Mouse (Mus musculus): Measurements from ENCODE around the gene Acvr1b. TPM values are rescaled to one million over a fixed set of nuclear protein-coding genes. Genes with fewer than 3 reads are reported as not detected.
A peak's percentile ranks its signal among the peaks of the same experiment; 100 is the strongest.

Acvr1b gene
- total RNA-seq, 2 experiments from 2014 or later: 110 to 118 TPM

DNA sequence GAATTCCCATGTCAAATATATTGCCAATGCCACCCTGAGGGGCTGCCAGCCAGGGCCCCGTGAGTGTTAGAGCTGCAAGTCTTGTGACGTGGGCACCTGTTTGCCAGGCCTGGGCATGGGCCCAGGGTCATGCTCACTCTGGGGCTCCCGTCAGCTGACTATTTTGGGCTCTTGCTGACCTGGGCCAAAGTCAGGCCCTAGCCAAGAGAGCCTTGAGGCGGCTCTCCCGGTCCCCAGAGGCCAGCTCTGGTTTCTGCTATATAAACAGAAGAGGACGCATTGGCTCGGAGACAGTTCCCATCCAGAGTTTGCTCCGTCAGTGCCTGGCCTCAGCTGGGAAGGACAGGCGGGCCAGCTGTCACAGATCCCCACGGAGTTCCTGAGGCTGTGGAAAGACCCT is 86.5 kb downstream of the Acvr1b start:
- no peak for DNase-seq (ENCODE audit: low spot score in 2 of 2)
- intact Hi-C loops (cut with DNase I): no loop called here

DNA sequence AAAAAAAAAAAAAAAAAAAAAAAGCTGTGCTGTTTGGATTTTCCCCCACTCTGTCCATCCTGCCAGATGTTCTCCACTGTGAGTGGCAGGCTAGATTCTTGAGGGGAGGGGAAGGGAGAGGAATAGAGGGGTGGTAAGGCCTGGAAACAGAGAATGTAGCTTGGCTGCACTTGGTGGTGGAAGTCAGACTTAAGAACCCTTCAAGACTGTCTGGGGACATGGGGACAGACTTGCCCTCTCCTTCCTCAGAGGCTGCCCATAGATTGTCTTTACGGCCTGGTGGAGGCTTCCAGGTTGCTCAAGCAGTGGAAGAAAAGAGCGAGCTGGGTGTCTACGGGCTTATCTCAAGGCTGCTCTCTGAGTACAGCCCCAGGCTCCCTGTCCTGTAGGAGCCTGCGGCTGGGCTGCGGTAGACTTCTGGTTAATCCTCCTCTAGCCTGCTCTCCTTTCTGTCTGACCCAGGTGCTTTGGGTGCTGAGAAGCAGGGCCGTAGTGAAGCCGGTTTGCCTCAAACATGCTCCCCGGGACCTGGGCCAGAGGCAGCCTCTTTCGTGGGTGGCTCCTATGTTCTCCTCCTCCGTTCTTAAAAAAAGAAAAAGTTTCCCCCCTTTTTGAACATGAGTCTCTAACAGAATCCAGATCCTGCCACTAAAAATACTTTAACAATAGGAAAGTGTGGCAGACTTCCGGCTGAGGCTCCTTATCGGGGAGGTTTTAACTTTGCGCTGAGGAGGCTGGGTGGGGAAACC is 87.2 kb downstream of the Acvr1b start:
- intact Hi-C loops (cut with DNase I): no loop called here

DNA sequence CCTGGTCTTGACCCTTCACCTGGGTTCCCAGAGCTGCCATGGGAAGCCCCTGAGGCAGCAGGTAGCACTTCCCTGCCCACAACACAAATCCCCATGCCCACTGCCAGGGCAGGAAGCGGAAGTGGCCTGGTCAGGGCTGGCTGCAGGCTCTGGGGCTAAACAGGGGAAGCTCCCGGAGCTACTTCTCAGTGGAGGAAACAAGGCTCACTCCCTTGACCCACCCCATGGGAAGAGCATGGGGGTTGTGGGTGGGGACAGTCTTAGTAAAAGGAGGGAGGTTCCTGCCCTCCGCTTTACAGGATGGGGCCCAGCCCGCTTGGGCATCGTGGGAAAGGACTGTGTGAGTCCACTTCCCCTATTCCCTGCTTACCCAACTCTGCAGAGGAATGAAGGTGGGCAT is 88.6 kb downstream of the Acvr1b start:
- DNase-seq (ENCODE audit: low spot score in 2 of 2): no peak

More for the DNA sequence above, 87.2 kb downstream of the Acvr1b start:
- no peak for DNase-seq (ENCODE audit: low spot score in 2 of 2)

More for the DNA sequence above, 88.6 kb downstream of the Acvr1b start:
- intact Hi-C loops (cut with DNase I): no loop called here

Small RNA genes within 50 kb of the gene (microRNA-seq; reads per million reads assigned to microRNA genes)
- 5.3 reads per million, percentile 18 among the genes with 10 or more reads in this experiment for gene Mir6962

Other genes with a start within 250 kb of the Acvr1b start
- not detected for gene Gm47841, start 126.7 kb upstream of the Acvr1b start, total RNA-seq (2021)
- gene Fignl2, start 95.5 kb upstream of the Acvr1b start, total RNA-seq (2021): 1 to 10 TPM; 1.5 TPM
- gene Ankrd33, start 58.3 kb upstream of the Acvr1b start, total RNA-seq (2021): under 1 TPM in 1 of 2 experiments, not detected in 1; 0.27 TPM
- gene Acvrl1, start 45.5 kb upstream of the Acvr1b start, total RNA-seq (2021): 10 to 100 TPM; 13.2 to 16.7 TPM
- gene Grasp, start 50.1 kb downstream of the Acvr1b start, total RNA-seq (2021): 10 to 100 TPM; 76.3 to 89.5 TPM
- gene Nr4a1, start 80.2 kb downstream of the Acvr1b start, total RNA-seq (2021): 100 to 1,000 TPM in 1 of 2 experiments, 10 to 100 TPM in 1; 60.5 to 156 TPM
- gene Atg101, start 110.2 kb downstream of the Acvr1b start, total RNA-seq (2021): 10 to 100 TPM; 43.5 to 45.5 TPM
- under 1 TPM; 0.27 to 0.37 TPM for gene 6030408B16Rik, start 119.1 kb downstream of the Acvr1b start, total RNA-seq (2021)
- gene Krt80, start 196.1 kb downstream of the Acvr1b start, total RNA-seq (2021): 1 to 10 TPM; 3.4 to 6.1 TPM
- gene Krt7, start 237.0 kb downstream of the Acvr1b start, total RNA-seq (2021): under 1 TPM in 1 of 2 experiments, not detected in 1; 0.07 TPM